Mouse (Mus musculus) left cerebral cortex, postnatal 10 days (tissue): ENCODE results near the gene Art2b. TPM values are rescaled to one million over a fixed set of nuclear protein-coding genes. Genes with fewer than 3 reads are reported as not detected.
"Not testable (repeated sequence)": the region's sequence is repeated elsewhere in the genome, so short reads cannot be mapped to it uniquely, and the experiment has no call there.

ENCODE experiments used
- DNase-seq, 2 experiments: peaks; one replicate each; pipeline ENCODE4 v3.0.0; 2021 to 2022; ENCODE audit warnings: low spot score in 2 of 2, mixed read lengths in 1 of 2; ENCODE audit errors: extremely low spot score in 1 of 2
- intact Hi-C: fragments of 180-260 bp; cut with DNase I; formaldehyde crosslinking; loops from one replicate; pipeline ENCODE4 v1.15.1; 2025
- total RNA-seq, 2 experiments: library from RNA; stranded (reverse); gene quantifications; 2 replicates each; pipeline ENCODE4 v1.2.3; 2021

Art2b gene
- total RNA-seq: not detected

- DNase-seq: no peak
- intact Hi-C loops: no loop called here
Observed at GRCm38 (mm10) chr7:101585408-101585807, at the start of gene Art2b. TSS of gene Art2b (minus strand) at chr7:101585600.

GRCm38 (mm10) chr7:101634513-101634912 is 49.1 kb upstream of the Art2b start:
- DNase-seq: no peak
- intact Hi-C loops: no loop called here

- DNase-seq: no peak
- intact Hi-C loops: no loop called here
Observed at GRCm38 (mm10) chr7:101633629-101634177, 48.3 kb upstream of the Art2b start.

- peak in 1 of 2 experiments; percentile 42 for DNase-seq
- intact Hi-C loops: no loop called here
Observed at GRCm38 (mm10) chr7:101628481-101628880, 43.1 kb upstream of the Art2b start.

DNA sequence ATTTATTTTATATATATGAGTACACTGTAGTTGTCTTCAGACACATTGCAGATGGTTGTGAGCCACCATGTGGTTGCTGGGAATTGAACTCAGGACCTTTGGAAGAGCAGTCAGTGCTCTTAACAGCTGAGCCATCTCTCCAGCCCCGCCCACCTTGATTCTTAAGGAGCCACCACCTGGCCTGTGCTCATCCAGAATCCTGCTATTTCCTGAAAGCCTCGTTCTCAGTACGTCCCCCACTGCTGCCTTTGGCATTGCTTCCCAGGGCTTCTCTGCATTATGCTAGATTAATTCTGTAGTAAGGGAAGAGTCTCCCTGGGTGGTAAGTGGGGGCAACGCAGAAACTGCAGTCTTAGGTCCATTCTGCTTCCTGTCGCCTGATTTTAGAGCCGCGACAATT is 41.8 kb upstream of the Art2b start:
- intact Hi-C loops: not testable (repeated sequence)
- DNase-seq: peak in 1 of 2 experiments; percentile 27

- intact Hi-C loops: loop anchor here (5.0 kb wide), 2 partner anchors 82 to 212 kb away; partner anchors contain the start of gene Gm45837
- DNase-seq: no peak
Observed at GRCm38 (mm10) chr7:101624283-101624682, 38.9 kb upstream of the Art2b start.

DNA sequence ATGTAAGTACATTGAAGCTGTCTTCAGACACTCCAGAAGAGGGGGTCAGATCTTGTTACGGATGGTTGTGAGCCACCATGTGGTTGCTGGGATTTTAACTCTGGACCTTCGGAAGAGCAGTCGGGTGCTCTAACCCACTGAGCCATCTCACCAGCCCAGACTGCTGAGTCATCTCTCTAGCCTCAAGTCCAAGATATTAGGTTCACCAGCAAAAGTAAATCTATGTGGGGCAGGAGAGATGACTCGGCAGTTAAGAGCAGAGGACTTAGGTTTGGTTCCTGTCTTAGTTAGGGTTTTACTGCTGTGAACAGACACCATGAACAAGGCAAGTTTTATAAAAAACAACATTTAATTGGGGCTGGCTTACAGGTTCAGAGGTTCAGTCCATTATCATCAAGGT is 36.5 kb upstream of the Art2b start:
- not testable (repeated sequence) for DNase-seq
- intact Hi-C loops: loop anchor here (5.0 kb wide), 2 partner anchors 80 to 210 kb away; partner anchors contain the start of gene Gm45837

DNA sequence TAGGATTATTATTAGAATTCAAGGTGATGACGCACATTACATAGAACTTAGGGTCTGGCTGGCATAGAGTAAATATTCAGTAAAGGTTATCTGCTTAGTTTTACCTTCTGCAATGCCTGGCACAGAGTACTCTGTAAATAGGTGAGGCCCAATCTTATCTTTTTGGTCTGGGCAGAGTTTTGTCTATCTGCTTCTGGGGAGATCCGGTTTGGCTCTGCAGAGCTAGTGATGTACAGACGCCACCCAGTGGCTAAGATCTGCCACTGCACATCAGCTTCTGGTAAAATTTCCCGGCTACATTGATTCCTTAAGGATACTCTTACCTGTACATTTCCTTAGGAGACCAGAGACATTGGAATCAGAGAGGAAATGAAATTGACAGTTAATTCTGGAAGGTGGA is 35.0 kb upstream of the Art2b start:
- peak; percentile 55 to 60 for DNase-seq
- intact Hi-C loops: loop anchor here (5.0 kb wide), 2 partner anchors 78 to 208 kb away; partner anchors contain the start of gene Gm45837

- intact Hi-C loops: no loop called here
- no peak for DNase-seq
Observed at GRCm38 (mm10) chr7:101618273-101618672, 32.9 kb upstream of the Art2b start.

DNA sequence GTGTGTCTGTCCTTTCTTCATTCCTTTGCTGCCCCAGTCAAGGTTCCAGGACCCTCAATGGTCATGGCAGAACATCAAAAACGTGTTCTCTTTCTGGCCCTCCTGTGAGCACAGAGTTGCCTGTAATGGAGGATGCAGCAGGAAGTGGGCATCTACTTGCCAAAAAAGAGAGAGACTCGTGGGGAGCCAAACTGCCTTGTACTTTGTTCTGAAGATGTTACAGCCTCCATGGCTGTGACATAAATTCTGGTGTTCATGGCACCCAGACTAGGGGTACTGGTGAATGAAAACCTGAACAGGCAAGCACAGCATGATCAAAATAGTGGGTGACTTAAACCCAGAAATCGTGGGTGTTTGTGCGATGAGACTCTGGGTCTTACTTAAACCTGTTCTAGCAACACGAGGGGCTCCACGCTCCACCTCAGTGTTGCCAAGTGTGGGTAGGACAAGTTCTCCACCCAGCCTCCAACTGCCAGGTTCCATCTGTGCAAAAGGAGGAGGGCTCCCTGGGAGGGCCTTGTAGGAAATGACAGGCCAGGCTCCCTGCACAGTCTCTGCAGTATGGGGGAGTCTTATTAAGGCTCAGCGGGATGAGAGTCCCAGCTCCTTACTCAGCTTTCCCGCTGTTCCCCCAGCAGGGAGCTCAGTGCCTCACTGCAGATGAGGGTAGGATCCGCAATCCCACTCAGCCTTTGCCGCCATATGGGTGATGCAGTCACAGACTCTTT is 32.2 kb upstream of the Art2b start:
- intact Hi-C loops: no loop called here
- peak in 1 of 2 experiments; percentile 35 for DNase-seq

- intact Hi-C loops: no loop called here
Observed at GRCm38 (mm10) chr7:101616136-101616835, 30.9 kb upstream of the Art2b start.

DNA sequence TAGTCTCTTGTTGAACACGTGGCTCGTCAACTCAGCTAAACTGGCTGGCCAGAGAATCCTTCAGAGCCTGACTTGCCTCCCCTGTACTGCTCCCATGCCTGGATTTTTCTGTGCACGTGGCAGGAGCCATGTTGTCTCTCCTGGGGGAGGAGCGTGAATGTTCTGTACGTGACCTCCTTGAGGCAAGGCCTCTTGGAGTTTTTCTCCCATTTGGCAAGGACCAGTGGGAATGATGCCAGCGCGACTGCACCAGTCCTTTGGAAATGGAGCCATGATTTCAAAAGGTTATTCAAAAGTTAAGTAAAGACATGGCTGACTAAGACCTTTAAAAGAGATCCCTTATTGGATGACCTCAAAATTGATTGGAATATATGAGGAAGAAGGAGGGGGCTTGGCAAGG is 30.0 kb upstream of the Art2b start:
- DNase-seq: no peak
- intact Hi-C loops: no loop called here

More at GRCm38 (mm10) chr7:101616136-101616835, 30.9 kb upstream of the Art2b start:
- no peak for DNase-seq

GRCm38 (mm10) chr7:101612786-101613527 is 27.6 kb upstream of the Art2b start:
- DNase-seq, intact Hi-C loops: not testable (repeated sequence)

- intact Hi-C loops: loop anchor here (5.0 kb wide), 1 partner anchor 46 kb away; no protein-coding TSS in a partner anchor
- no peak for DNase-seq
Observed at GRCm38 (mm10) chr7:101607845-101608244, 22.4 kb upstream of the Art2b start.

- intact Hi-C loops: no loop called here
- no peak for DNase-seq
Observed at GRCm38 (mm10) chr7:101600406-101600805, 15.0 kb upstream of the Art2b start.

- intact Hi-C loops: no loop called here
- DNase-seq: no peak
Observed at GRCm38 (mm10) chr7:101598482-101598881, 13.1 kb upstream of the Art2b start.

DNA sequence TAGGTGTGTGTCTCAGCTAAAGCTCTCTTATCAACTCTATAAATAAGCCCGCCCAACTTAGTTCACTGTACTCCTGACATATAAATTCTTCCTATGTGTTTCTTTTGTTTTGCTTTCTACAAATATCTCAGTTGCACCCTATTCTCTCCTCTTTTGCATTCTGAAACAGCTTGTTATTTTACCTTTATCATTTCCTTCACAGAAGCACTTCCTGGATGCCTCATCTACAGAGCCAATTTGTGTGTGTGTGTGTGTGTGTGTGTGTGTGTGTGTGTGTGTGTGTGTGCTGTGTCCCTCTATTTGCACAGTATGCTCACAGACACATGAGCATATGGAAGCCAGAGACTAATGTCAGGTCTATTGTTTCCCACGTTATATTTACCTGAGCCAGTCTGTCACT is 9.6 kb upstream of the Art2b start:
- intact Hi-C loops: no loop called here
- DNase-seq: no peak

GRCm38 (mm10) chr7:101584271-101584670 is 1.1 kb downstream of the Art2b start:
- intact Hi-C loops, DNase-seq: not testable (repeated sequence)

DNA sequence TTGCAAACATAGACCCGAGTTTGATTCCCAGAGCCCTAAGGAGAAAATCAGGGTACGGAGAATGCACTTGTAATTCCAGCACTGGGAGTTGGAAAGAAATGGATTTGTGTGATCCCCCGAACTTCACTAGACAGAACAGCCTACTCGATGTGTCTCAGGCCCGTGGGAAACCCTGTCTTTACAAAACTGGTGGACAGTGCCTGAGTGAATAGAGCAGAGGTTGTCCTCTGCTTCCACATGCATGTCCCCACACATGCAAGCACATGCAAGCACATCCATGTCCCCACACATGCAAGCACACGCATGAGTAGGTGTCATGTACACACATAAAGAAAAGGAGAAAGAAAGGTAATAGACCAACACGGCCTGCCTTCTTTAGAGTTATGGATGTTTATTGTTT is 3.4 kb downstream of the Art2b start:
- no peak for DNase-seq
- intact Hi-C loops: no loop called here
